Mouse (Mus musculus): ENCODE data around the gene Srgap3.

- TF ChIP-seq CTCF (IDR thresholded peaks at IDR 0.05; ENCODE audit: low read depth) (no peak), EP300 (optimal IDR thresholded peaks at IDR 0.05) (no peak)
These were observed 176.1 kb downstream of the Srgap3 start for GRCm38 (mm10) chr6:112770996-112771395.
